Mouse (Mus musculus) layer of hippocampus, postnatal 36 days (tissue): ENCODE results near the gene Gucy2c. TPM values are rescaled to one million over a fixed set of nuclear protein-coding genes. Genes with fewer than 3 reads are reported as not detected.

Source experiments
- DNase-seq, 2 experiments: peaks; one replicate each; pipeline ENCODE4 v3.0.0; 2022
- microRNA-seq, 2 experiments: library from miRNA; unstranded; fragments of <30 nt; microRNA quantifications; one replicate each; pipeline ENCODE4 v1.2.0; 2021
- total RNA-seq, 2 experiments: library from RNA; stranded (reverse); gene quantifications; 2 replicates each; pipeline ENCODE4 v1.2.3; 2021

Gucy2c gene
- total RNA-seq, 2 experiments from 2014 or later: 0.48 to 0.60 TPM

DNA sequence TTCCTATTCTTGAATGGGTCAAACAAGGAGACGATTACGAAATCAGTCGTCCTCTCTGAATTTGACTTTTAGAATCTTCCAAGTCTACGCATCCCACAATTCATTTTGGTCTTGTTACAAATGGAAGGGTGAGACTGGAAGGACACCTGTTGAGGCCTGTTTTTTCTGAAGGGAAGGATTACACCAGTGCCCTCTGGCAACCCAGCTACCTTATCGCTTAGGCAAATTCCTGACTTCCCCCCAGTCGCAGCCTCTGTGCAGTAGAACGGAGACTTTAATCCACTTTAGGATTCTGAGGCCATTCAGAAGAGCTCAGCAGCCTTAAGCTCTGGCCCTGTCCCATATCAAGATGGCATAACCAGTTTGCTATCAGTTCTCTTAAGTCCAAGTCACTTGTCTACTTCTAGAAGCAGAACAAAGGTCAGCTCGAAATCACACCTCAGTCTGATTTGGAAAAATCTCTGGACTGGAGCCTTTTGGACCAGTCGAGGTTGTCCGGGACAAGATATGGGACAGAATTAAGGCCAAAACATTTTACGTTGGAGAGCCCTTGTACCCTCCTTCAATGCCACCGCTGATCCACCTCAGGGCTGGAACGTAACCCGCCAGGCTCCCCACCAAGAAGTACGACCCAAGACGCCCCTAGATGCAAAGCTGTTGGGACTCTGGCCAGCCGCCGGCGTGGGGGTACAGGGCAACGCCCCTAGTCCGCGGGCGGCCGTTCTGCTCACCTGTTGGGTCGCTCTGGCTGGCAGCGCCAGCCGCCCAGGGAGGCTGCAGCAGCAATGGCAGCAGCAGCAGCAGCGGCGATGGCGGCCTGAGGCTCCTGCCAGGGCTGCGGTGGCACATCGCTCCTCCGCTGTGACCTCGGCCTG is 120.5 kb downstream of the Gucy2c start:
- no peak for DNase-seq

DNA sequence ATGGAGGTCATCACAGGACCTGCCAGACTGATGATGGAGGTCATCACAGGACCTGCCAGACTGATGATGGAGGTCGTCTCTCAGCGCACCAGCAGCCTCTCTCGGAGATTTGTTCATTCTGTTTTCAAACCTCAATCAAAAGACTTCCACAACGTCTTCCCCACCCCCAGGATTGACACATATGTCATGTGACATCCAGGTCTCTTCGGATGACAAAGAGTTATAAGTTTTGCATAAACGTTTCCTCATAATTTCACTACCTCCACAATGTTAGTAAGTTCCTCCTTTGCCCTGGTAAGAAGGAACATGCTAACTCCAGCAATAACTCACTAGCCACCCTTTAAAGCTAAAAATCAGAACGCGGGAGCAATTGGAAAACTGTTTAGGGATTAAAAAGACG is 122.3 kb downstream of the Gucy2c start:
- DNase-seq: no peak

DNA sequence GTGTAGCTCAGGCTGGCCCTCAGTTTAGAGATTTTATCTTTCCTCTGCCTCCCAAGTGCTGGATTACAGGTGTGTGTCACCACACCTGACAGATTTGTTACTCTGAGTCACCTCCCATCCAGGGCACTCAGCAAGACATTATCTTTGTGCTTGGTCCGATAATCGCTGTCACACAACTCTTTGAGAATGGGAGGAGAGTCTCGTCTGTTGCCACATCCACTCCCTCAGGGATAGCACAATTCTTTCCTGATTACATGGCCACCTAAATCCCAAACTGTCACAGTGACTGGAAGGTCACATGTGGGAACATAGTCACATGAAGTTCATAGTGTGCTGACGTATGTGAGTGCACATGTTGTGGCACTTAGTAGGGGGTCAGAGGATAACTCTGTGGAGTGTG is 123.3 kb downstream of the Gucy2c start:
- no peak for DNase-seq

- DNase-seq: no peak
Measured at GRCm38 (mm10) chr6:136655786-136656185, 125.8 kb downstream of the Gucy2c start.

DNA sequence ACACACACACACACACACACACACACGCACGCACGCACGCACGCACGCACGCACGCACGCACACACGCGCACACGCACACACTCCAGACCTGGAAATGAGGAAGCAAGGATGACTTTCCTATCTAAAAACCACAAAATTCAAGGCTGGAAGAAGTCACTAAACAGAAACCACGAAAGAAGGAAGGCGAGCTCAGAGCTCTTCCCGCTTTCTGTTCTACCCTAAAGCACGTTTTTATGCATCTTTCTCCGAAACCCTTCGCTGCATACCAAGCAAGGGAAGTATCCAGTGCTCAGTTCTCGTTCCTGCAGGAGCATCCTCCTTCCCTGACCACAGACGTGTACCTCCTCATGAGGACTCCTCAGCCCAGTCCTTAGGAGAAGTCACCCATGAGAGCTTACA is 127.1 kb downstream of the Gucy2c start:
- no peak for DNase-seq

DNA sequence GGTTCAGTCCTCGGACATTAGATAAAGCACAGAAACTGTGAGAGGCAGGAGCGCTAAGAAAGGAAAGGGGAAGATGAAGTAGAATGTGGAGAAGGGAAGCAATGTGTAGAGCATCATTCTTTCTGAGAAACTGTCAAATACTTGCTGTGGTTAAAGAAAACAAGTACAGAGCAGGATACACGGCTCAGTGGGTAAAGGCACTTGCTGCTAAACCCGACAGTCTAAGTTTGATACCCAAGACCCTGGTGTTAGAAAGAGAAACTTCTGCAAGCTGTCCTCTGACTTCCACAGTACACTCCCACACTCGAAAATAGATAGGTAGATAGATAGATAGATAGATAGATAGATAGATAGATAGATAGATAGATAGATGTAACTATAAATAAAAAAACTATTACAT is 128.2 kb downstream of the Gucy2c start:
- no peak for DNase-seq

DNA sequence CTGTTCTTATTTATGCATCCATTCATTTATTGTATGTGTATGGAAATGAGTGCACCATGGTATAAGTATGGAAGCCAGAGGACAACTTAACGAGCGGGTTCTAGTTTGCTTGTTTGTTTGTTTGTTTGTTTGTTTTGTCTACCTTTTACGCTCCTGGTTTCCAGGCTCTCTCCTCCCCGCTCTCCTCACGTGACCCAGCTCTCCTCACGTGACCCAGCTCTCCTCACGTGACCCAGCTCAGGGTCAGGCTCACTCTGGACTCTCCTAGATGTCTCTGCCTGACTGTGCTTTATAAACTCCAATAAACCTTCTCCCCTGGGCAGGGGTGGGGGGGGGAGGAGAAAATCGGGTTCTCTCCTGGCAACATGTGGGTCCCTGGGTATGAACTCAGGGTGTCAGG is 130.9 kb downstream of the Gucy2c start:
- no peak for DNase-seq

DNA sequence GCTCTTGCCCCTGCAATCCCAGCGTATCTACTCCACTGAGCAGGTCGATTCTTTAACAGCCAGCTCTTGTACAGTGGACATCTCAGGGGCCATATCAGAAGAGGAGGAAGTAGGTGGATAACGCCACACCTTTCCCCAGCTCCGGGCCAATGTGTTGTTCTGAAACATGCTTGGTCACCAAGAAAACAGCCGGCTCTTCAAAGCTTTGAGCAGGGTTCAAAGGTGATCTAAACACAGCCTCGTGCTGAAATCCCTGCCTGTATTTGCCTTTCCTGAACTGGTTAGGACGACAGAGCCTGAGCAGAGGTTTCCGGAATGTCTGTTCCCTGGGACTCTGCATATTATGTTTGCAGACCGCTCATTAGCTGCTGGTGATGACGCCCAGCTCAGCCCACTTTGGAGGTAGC is 134.1 kb downstream of the Gucy2c start:
- DNase-seq: no peak

Small RNA genes lying within 50 kb of the gene (microRNA-seq; reads per million reads assigned to microRNA genes)
- gene Gm44364: 0 reads per million in 2 experiments

Other genes starting within 250 kb of the Gucy2c start
- under 1 TPM; 0.17 to 0.25 TPM for gene Plbd1, start 119.8 kb downstream of the Gucy2c start, total RNA-seq
- 10 to 100 TPM; 10.4 to 11.5 TPM for gene Hist4h4, start 22.6 kb upstream of the Gucy2c start, total RNA-seq
- gene H2afj, start 26.5 kb upstream of the Gucy2c start, total RNA-seq: 10 to 100 TPM; 74.5 to 81.9 TPM
- gene BC049715, start 45.9 kb upstream of the Gucy2c start, total RNA-seq: 1 to 10 TPM; 4.2 to 6.0 TPM
- 100 to 1,000 TPM; 119 to 130 TPM for gene Wbp11, start 46.5 kb upstream of the Gucy2c start, total RNA-seq
- 10 to 100 TPM in 1 of 2 experiments, 1 to 10 TPM in 1; 7.1 to 10.1 TPM for gene Smco3, start 53.7 kb upstream of the Gucy2c start, total RNA-seq
- not detected for gene Art4, start 76.0 kb upstream of the Gucy2c start, total RNA-seq
- 10 to 100 TPM; 16.1 to 37.1 TPM for gene Mgp, start 94.1 kb upstream of the Gucy2c start, total RNA-seq
- gene Erp27, start 140.4 kb upstream of the Gucy2c start, total RNA-seq: 1 to 10 TPM in 1 of 2 experiments, under 1 TPM in 1; 0.80 to 1.1 TPM
- gene Pde6h, start 142.1 kb upstream of the Gucy2c start, total RNA-seq: 1 to 10 TPM; 1.5 TPM
- 10 to 100 TPM in 1 of 2 experiments, 1 to 10 TPM in 1; 8.9 to 10.2 TPM for gene Arhgdib, start 160.1 kb upstream of the Gucy2c start, total RNA-seq